Mouse (Mus musculus): ENCODE results near the gene Tbc1d8. TPM values are rescaled to one million over a fixed set of nuclear protein-coding genes. Genes with fewer than 3 reads are reported as not detected.

Tbc1d8 gene
- polyA plus RNA-seq, 2 experiments = 11.5 to 14.3 TPM

DNA sequence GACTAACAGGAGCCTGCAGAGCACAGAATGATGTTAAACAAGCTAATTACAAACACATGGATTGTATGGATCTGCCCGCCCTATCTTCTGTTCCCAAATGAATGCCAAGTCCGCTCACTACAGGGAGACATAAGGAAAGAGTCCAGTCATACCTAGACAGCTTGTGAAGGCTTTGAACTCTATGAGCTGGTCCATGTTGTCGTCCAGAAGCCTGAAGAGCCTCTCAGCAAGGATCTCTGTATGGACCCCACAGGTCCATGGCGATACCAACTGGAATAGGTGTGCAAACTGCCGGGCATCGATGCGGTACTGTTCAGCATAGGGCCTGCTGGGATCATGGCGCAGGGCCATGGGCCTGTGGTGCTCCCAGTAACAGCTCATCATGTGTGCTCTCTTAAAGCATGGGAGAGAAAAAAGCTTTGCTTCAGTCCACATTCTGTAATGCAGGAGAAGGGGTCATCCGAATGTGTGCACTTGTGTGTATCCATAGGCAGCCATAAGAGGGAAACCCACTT is 101.8 kb downstream of the Tbc1d8 start:
- Histone ChIP-seq H3K4me2 (replicated peaks; ENCODE audit: low read depth, low read length, severe bottlenecking) (no peak overlapping the region), H3K27me3 (ENCODE audit: control insufficient read depth, insufficient read depth, low read length) (no peaks in the 10 kb centered on the region), H3K4me1 (ENCODE audit: control insufficient read depth, insufficient read depth, low read length) (no peaks in the 10 kb centered on the region), H3K36me3 (ENCODE audit: control insufficient read depth, insufficient read depth, low read length) (peaks cover 31% of the 10 kb centered on the region), H3K4me3 (replicated peaks; ENCODE audit: low read length) (no peak overlapping the region), H3K9me3 (ENCODE audit: control insufficient read depth, low read length) (no peaks in the 10 kb centered on the region), H3K9ac (ENCODE audit: low read depth, low read length, severe bottlenecking) (no peak overlapping the region), H3K27ac (replicated peaks; ENCODE audit: low read depth, low read length) (no peak overlapping the region)
- TF ChIP-seq POLR2A (IDR thresholded peaks at IDR 0.05; ENCODE audit: borderline replicate concordance, extremely low read depth, insufficient read depth, insufficient read length) = no peak
- ATAC-seq (ENCODE audit: low FRiP score, low read depth) (no peak), DNase-seq (ENCODE audit: low spot score) (no peak)
- 88% methylated on average over 9 of the region's 9 CpGs for WGBS

DNA sequence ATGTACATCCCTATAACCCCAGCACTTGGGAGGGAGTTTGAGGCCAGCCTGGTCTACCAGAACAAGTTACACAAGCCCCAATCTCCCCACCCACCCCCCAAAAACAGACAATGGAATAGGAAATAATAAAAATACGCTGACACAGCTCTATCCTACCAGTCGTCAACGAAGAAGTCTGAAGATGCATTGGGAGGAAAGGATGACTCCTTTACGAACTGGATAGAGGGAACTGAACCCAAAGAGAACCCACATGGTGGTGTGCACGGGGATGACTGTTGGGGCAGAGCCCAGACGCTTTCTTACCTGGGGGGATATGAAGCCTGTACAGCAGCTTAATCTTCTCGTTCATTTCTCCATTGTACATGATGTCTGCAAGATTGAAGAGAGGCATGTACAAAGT is 102.4 kb downstream of the Tbc1d8 start:
- Histone ChIP-seq H3K9me3 (ENCODE audit: control insufficient read depth, low read length) (no peaks in the 10 kb centered on the region), H3K4me1 (ENCODE audit: control insufficient read depth, insufficient read depth, low read length) (no peaks in the 10 kb centered on the region), H3K9ac (ENCODE audit: low read depth, low read length, severe bottlenecking) (no peak overlapping the region), H3K36me3 (ENCODE audit: control insufficient read depth, insufficient read depth, low read length) (peaks cover 37% of the 10 kb centered on the region), H3K27me3 (ENCODE audit: control insufficient read depth, insufficient read depth, low read length) (no peaks in the 10 kb centered on the region), H3K27ac (replicated peaks; ENCODE audit: low read depth, low read length) (no peak overlapping the region), H3K4me3 (replicated peaks; ENCODE audit: low read length) (no peak overlapping the region), H3K4me2 (replicated peaks; ENCODE audit: low read depth, low read length, severe bottlenecking) (no peak overlapping the region)
- no peak for TF ChIP-seq POLR2A (IDR thresholded peaks at IDR 0.05; ENCODE audit: borderline replicate concordance, extremely low read depth, insufficient read depth, insufficient read length)
- ATAC-seq (ENCODE audit: low FRiP score, low read depth) = no peak
- 83% methylated on average over 7 of the region's 7 CpGs for WGBS
- DNase-seq (ENCODE audit: low spot score) = no peak

DNA sequence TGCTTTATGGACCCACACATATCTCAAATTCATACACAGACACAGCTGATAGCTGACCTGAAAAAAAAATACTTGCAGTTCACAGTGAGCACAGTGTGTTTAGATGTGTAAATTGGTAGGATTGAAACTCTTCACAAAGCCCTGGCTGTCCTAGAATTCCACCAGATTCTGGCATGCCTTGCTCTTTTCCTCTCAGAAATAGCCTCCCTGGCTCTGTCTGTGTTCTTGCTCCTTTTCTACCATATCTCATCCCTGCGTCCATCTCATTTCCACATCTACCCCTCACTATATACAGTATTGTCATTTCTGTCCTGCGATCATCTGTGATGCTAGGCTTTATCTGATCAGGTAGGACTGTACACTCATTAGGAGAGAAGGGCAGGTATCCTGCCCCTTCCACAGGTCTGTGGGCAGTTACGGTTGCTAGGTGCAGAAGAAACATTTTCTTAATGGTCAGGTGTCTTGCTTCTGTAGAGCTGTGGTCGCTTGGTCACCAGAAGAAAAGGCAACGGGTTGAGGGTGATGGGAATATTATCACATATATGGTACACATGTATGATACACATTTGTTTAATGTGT is 104.2 kb downstream of the Tbc1d8 start:
- H3K9ac ChIP-seq (ENCODE audit: low read depth, low read length, severe bottlenecking) = no peak overlapping the region
- peaks cover 54% of the 10 kb centered on the region for H3K36me3 ChIP-seq (ENCODE audit: control insufficient read depth, insufficient read depth, low read length)
- H3K27ac ChIP-seq (replicated peaks; ENCODE audit: low read depth, low read length) = no peak overlapping the region
- no peak overlapping the region for H3K4me2 ChIP-seq (replicated peaks; ENCODE audit: low read depth, low read length, severe bottlenecking)
- WGBS = 83% methylated on average over 5 of the region's 5 CpGs
- no peaks in the 10 kb centered on the region for H3K27me3 ChIP-seq (ENCODE audit: control insufficient read depth, insufficient read depth, low read length)
- H3K4me1 ChIP-seq (ENCODE audit: control insufficient read depth, insufficient read depth, low read length) = peaks cover 2% of the 10 kb centered on the region; the same call in 1 of the 2 replicates
- no peak for DNase-seq (ENCODE audit: low spot score)
- no peak; the same call in 1 of the 2 replicates for ATAC-seq (ENCODE audit: low FRiP score, low read depth)
- no peaks in the 10 kb centered on the region for H3K9me3 ChIP-seq (ENCODE audit: control insufficient read depth, low read length)
- H3K4me3 ChIP-seq (replicated peaks; ENCODE audit: low read length) = no peak overlapping the region
- TF ChIP-seq POLR2A (IDR thresholded peaks at IDR 0.05; ENCODE audit: borderline replicate concordance, extremely low read depth, insufficient read depth, insufficient read length) = no peak

DNA sequence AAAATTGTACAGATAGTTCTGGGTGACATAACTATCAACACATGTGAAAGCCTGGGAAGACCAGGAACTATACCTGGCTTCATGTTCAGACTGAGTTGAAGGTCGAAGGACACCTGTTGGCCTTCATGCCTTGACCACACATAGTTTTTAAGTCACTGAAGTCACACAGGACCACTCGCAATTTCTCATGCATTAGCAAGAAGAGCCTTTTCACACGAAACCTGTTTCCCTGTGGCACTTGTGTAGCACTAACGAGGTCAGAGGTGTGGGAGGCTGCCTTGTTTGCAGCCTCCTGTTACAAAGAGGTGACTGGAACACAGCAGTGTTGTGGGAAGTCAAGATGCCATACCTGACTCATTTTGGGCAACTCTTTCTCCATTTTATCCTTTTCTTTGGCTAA is 105.2 kb downstream of the Tbc1d8 start:
- Histone ChIP-seq H3K36me3 (ENCODE audit: control insufficient read depth, insufficient read depth, low read length) (peaks cover 60% of the 10 kb centered on the region), H3K4me3 (replicated peaks; ENCODE audit: low read length) (no peak overlapping the region), H3K27ac (replicated peaks; ENCODE audit: low read depth, low read length) (no peak overlapping the region), H3K4me2 (replicated peaks; ENCODE audit: low read depth, low read length, severe bottlenecking) (no peak overlapping the region), H3K9me3 (ENCODE audit: control insufficient read depth, low read length) (no peaks in the 10 kb centered on the region), H3K27me3 (ENCODE audit: control insufficient read depth, insufficient read depth, low read length) (no peaks in the 10 kb centered on the region), H3K9ac (ENCODE audit: low read depth, low read length, severe bottlenecking) (no peak overlapping the region), H3K4me1 (ENCODE audit: control insufficient read depth, insufficient read depth, low read length) (peaks cover 8% of the 10 kb centered on the region)
- WGBS = 65% methylated on average over 4 of the region's 4 CpGs
- DNase-seq (ENCODE audit: low spot score) (no peak), ATAC-seq (ENCODE audit: low FRiP score, low read depth) (no peak)
- no peak for TF ChIP-seq POLR2A (IDR thresholded peaks at IDR 0.05; ENCODE audit: borderline replicate concordance, extremely low read depth, insufficient read depth, insufficient read length)

DNA sequence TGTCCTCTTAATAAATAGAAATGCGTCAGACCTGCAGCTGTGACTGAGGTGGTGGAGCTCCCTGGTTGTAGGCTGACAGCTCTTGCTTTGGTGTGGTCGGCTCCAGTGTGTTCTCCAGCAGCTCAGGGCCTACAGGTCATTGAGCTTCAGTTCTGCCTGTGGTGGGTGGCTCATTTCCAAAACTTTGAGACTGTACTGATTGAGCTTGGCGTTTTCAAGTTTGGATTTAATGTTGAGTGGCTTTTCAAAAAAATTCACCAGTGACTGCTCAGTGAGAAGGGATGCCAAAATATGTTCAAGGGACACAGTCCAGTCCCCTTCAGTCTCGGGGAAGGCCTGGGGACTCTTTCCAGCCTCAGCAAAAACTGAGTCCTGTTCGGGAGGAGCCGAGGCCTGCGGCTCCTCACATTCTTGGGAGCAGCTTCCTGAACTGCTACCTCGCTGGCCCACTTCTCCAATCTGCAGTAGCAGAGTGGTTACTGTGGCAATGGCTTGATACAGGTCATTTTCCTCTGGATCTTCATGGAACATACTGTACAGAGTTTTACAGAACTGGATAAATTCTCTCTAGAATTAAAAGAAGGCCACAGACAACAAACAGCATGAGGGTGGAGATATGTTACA is 106.2 kb downstream of the Tbc1d8 start:
- Histone ChIP-seq H3K4me2 (replicated peaks; ENCODE audit: low read depth, low read length, severe bottlenecking) (no peak overlapping the region), H3K4me1 (ENCODE audit: control insufficient read depth, insufficient read depth, low read length) (peaks cover 8% of the 10 kb centered on the region), H3K27me3 (ENCODE audit: control insufficient read depth, insufficient read depth, low read length) (no peaks in the 10 kb centered on the region), H3K9me3 (ENCODE audit: control insufficient read depth, low read length) (no peaks in the 10 kb centered on the region), H3K27ac (replicated peaks; ENCODE audit: low read depth, low read length) (no peak overlapping the region), H3K9ac (ENCODE audit: low read depth, low read length, severe bottlenecking) (no peak overlapping the region), H3K4me3 (replicated peaks; ENCODE audit: low read length) (no peak overlapping the region), H3K36me3 (ENCODE audit: control insufficient read depth, insufficient read depth, low read length) (peaks cover 60% of the 10 kb centered on the region)
- no peak for ATAC-seq (ENCODE audit: low FRiP score, low read depth)
- no peak for DNase-seq (ENCODE audit: low spot score)
- no peak for TF ChIP-seq POLR2A (IDR thresholded peaks at IDR 0.05; ENCODE audit: borderline replicate concordance, extremely low read depth, insufficient read depth, insufficient read length)
- WGBS = 87% methylated on average over 8 of the region's 8 CpGs
